Mouse (Mus musculus) heart, postnatal 14 days (tissue): ENCODE measurements at regions not wholly inside any gene's neighbourhood (a gene's known extent, or its start where the extent isn't known, plus 50 kb on each side); places are given as distances from the start of the nearest gene placed in this dataset.

ENCODE experiments used
- DNase-seq, 2 experiments: peaks; one replicate each; pipeline ENCODE4 v3.0.0; 2021 to 2022
- intact Hi-C: fragments of 180-260 bp; cut with DNase I; formaldehyde crosslinking; loops from one replicate; pipeline ENCODE4 v1.15.1; 2025
- microRNA-seq, 2 experiments: library from miRNA; unstranded; fragments of <30 nt; microRNA quantifications; one replicate each; pipeline ENCODE4 v1.2.0; 2021 to 2022

DNA sequence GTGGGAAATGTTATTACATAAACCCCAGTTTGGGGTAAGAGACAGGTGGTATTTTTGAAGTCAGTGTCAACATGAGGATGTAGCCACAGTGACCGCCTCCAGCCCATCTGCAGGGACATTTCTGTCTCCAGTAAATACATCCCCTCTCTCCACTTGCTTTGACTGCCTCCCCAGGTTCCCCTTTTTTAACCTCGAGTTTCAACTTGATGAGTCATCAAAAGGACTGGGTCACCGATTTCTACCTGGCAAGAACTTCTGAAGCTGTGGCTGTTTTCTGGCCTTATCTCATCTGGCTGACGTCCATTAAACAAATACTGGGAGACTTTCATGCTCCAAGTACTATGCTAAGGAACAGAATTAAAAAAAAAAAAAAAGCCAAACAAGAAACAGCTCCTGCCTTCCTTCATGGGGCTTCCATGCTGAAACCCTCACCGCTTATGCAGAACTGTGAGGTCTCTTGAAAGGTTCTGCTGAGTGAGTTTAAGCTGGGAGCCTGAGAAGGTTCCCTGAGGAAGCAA is 79.1 kb upstream of the Prdm1 start:
- intact Hi-C loops, result no loop called here
- DNase-seq, result no peak

DNA sequence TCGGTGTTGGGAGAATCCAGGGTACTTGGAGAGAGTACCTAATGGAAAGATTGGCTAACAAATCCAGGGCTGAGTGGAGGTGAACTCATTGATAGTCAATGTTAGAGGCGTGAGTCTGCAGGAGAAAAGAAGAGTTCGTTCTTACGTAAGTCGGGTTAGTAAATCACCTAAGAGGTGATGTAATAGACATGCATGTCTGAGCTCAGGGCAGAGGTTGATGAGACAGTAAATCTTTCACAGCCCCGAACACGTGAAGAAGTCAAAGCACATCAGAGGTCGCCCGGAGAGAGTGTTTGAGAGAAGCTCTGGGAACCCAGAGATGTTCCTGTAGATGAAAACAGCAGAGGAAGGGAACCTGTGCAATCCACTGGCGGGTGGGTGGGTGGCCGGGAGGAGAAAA is 76.2 kb upstream of the Prdm1 start:
- DNase-seq, result no peak
- intact Hi-C loops, result no loop called here

- no peak for DNase-seq
- intact Hi-C loops, result no loop called here
Observed at GRCm38 (mm10) chr10:44603461-44603860, 75.2 kb upstream of the Prdm1 start.

DNA sequence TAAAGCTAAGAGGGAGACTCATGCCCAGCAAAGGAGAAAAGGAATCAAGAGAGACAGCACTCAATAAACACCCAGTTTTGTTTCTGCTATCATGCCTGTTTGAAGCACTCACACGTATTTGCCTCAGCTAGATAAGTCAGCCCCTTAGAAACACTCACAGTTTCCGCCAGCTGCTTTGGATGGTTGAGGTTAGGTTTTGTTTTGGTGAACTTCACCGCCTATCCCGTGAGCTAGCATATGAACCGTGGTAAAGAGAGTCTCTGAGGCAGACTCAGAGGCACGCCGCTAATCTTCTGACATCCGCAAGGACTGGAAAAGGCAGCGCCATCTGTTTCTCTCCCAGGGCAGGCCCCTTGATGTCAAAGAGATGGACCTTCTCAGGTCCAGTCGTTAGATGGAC is 73.2 kb upstream of the Prdm1 start:
- no peak for DNase-seq
- intact Hi-C loops, result no loop called here

DNA sequence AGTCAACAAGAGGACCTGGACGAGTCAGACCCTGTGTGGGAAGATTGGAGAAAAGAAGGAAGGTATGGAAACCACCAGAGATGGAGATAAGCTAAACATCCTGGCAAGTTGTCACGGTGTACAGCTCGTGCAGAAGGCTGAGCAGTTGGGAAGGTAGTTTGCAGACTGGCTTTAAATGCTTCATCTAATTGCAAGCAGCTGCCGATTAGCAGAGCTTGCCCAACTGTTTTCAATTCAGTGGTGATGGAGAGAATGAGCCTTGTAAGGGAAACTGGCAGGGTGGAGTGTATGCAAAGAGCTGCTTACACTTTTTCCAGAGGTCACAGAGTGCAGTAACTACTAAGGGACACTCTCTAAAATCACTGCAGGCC is 71.6 kb upstream of the Prdm1 start:
- DNase-seq, result no peak
- intact Hi-C loops, result no loop called here

GRCm38 (mm10) chr10:44599331-44599963 is 71.1 kb upstream of the Prdm1 start:
- intact Hi-C loops, result no loop called here
- no peak for DNase-seq

DNA sequence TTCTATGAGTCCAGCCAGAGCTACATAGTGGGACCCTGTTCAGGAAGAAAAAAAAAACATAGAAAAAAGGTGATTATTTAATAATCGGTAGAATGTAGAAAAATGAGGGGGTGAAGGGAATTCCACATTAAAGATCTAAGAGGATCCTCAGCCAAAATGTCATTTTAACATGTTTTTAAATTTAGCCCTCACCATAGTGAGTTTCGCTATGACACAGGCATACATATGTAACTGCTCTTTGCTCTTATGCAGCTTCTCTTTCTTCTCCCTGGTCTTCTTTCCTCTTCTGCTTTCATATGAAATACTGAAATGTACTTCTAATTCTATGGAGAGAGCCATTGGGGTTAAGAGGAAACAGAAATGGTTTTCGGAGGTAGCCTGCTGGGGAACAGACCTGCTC is 70.3 kb upstream of the Prdm1 start:
- no peak for DNase-seq
- intact Hi-C loops, result no loop called here

- no peak for DNase-seq
- intact Hi-C loops, result no loop called here
Observed at GRCm38 (mm10) chr10:44595932-44596331, 67.6 kb upstream of the Prdm1 start.

DNA sequence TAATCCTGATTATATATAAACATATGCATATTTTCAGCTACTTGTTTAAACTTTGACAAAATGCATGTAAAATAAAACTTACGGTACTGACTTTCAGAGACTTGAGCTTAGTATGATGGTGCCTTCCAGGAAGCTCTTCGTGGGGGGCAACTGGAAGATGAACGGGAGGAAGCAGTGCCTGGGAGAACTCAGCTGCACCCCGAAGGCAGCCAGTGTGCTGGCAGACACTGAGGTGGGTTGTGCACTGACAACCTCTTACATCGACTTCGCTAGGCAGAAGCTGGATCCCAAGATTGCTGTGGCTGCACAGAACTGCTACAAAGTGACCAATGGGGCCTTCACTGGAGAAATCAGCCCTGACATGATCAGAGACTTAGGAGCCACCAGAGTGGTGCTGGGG is 61.5 kb upstream of the Prdm1 start:
- intact Hi-C loops, result no loop called here
- no peak for DNase-seq

DNA sequence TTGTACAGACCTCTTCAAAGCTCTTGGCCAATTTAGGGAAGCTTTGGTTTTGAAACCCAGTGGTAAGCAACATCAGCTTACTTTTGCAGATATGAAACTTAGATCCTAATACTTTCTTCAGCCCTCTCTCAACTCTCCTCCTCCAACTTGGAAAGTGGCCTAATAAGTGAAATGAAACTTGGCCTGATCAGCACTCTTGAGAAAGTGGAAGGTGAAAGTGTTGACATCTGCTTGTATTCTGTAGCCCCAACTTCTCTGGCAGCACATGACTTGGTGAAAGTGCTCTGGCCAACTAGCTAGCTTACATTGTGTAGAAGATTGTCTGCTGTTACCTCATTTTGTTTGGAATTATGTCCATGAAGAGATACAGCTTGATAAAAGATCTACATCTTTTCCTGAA is 61.1 kb upstream of the Prdm1 start:
- DNase-seq, result peak in 1 of 2 experiments; percentile 29
- intact Hi-C loops, result no loop called here

DNA sequence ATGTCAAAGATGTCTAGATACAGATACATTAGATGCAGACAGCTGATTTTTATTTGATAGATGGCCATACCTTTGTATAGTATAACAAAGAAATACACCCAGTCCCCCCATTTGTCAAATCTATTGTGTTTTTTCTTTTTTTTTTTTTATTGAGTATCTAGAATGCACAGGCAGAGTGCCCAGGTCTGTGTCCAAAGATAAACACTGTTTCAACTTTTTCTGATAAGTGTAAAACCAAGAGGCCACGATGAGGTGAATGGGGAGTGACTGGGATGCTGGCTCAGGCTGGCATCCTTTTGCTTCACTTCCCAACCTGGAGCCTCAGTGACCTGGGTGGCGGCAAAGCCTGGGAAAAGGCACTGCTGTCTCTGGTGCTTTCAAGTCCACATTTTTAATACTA is 54.4 kb upstream of the Prdm1 start:
- DNase-seq, result no peak
- intact Hi-C loops, result no loop called here

Small RNA genes in the stretch of these regions (microRNA-seq; reads per million reads assigned to microRNA genes)
- 0 reads per million in 2 experiments for gene Gm24271
